25 mouse cellular contexts compared by ENCODE assay signal in genomic region chr12:66443340-66443739, GRCm38 (mm10).
DNase-seq lines count a peak whose midpoint lies in the region; ATAC-seq and TF ChIP-seq lines count a peak whose summit lies in the region.
"Had no signal": no experiment of that assay in that cellular context is flagged by ENCODE, and none has a peak within 500 bp of the region (broad histone marks: within the 10 kb centered on the region; RNA-seq: fewer than 3 reads in every experiment).

No protein-coding gene starts in this region.

- no peaks in the 10 kb centered on the region for H3K27me3 ChIP-seq in forebrain, embryonic 13.5 days
- no peaks in the 10 kb centered on the region for H3K27me3 ChIP-seq in forebrain, postnatal 0 days (ENCODE audit: insufficient read depth, low read length)
- H3K27me3 ChIP-seq in forebrain, embryonic 15.5 days, result no peaks in the 10 kb centered on the region
- no peaks in the 10 kb centered on the region for H3K27me3 ChIP-seq in forebrain, embryonic 16.5 days (replicated peaks; ENCODE audit: control insufficient read depth, insufficient read depth, low read length)
- H3K27me3 ChIP-seq: CH12.LX; embryonic facial prominence, embryonic 13.5 days; embryonic facial prominence, embryonic 15.5 days; Patski had no signal

- peak; percentile 48; the same call in 1 of the 2 replicates for ATAC-seq in forebrain, embryonic 13.5 days
- no peak for ATAC-seq in forebrain, postnatal 0 days
- peak; percentile 60; the same call in 1 of the 2 replicates for ATAC-seq in forebrain, embryonic 15.5 days (replicated peaks)
- no peak for ATAC-seq in forebrain, embryonic 16.5 days
- ATAC-seq: activated CD4-positive, CD25-positive, alpha-beta regulatory T cell, adult 4 months; CD4-positive, CD25-positive, alpha-beta regulatory T cell, adult 4 months; Patski had no signal

- H3K9ac ChIP-seq in forebrain, embryonic 13.5 days, result no peak overlapping the region
- no peak overlapping the region for H3K9ac ChIP-seq in forebrain, postnatal 0 days
- H3K9ac ChIP-seq in forebrain, embryonic 15.5 days (replicated peaks), result no peak overlapping the region
- no peak overlapping the region for H3K9ac ChIP-seq in forebrain, embryonic 16.5 days (replicated peaks; ENCODE audit: low read depth, low read length)
- H3K9ac ChIP-seq: embryonic facial prominence, embryonic 13.5 days; embryonic facial prominence, embryonic 15.5 days had no signal

- H3K27ac ChIP-seq in forebrain, embryonic 13.5 days, result no peak overlapping the region
- no peak overlapping the region for H3K27ac ChIP-seq in forebrain, postnatal 0 days (ENCODE audit: low read depth, low read length)
- no peak overlapping the region for H3K27ac ChIP-seq in forebrain, embryonic 15.5 days (replicated peaks)
- no peak overlapping the region for H3K27ac ChIP-seq in forebrain, embryonic 16.5 days (ENCODE audit: low read length)
- H3K27ac ChIP-seq: embryonic facial prominence, embryonic 13.5 days; embryonic facial prominence, embryonic 15.5 days; gastrocnemius, adult 2 months had no signal

- WGBS in forebrain, embryonic 13.5 days, result 69% methylated on average over 2 of the region's 2 CpGs
- WGBS in forebrain, postnatal 0 days, result 63% methylated on average over 2 of the region's 2 CpGs
- 65% methylated on average over 2 of the region's 2 CpGs for WGBS in forebrain, embryonic 15.5 days
- WGBS in forebrain, embryonic 16.5 days, result 55% methylated on average over 2 of the region's 2 CpGs

- peak; percentile 5 to 6 for DNase-seq in cerebellum, postnatal 10 days
- no peak for DNase-seq in cerebellum, postnatal 36 days
- no peak for DNase-seq in forebrain, postnatal 0 days
- DNase-seq: adrenal gland, adult 8-10 months; adrenal gland, postnatal 14 days; adrenal gland, postnatal 36 days; B cell, adult 2 months; cerebellum, adult 11 months; cerebellum, adult 18-20 months; cerebellum, adult 8-10 months; cerebellum, adult 9-11 months; cerebellum, postnatal 25 days; embryo, embryonic 11 days; gastrocnemius, adult 2 months had no signal

- TF ChIP-seq CTCF in forebrain, postnatal 0 days (IDR thresholded peaks at IDR 0.05; ENCODE audit: low read depth), result no peak

- no peak overlapping the region for H3K4me2 ChIP-seq in forebrain, embryonic 13.5 days
- H3K4me2 ChIP-seq in forebrain, postnatal 0 days (ENCODE audit: low read depth), result no peak overlapping the region
- H3K4me2 ChIP-seq in forebrain, embryonic 15.5 days (replicated peaks), result no peak overlapping the region
- no peak overlapping the region for H3K4me2 ChIP-seq in forebrain, embryonic 16.5 days (ENCODE audit: low read length)
- H3K4me2 ChIP-seq: embryonic facial prominence, embryonic 13.5 days; embryonic facial prominence, embryonic 15.5 days had no signal

- no peaks in the 10 kb centered on the region for H3K4me1 ChIP-seq in forebrain, embryonic 13.5 days
- no peaks in the 10 kb centered on the region for H3K4me1 ChIP-seq in forebrain, postnatal 0 days (ENCODE audit: insufficient read depth)
- H3K4me1 ChIP-seq in forebrain, embryonic 15.5 days, result no peaks in the 10 kb centered on the region
- no peaks in the 10 kb centered on the region for H3K4me1 ChIP-seq in forebrain, embryonic 16.5 days (replicated peaks; ENCODE audit: control insufficient read depth, insufficient read depth, low read length)
- H3K4me1 ChIP-seq: embryonic facial prominence, embryonic 13.5 days; embryonic facial prominence, embryonic 15.5 days had no signal

- H3K4me3 ChIP-seq in forebrain, embryonic 13.5 days, result no peak overlapping the region
- H3K4me3 ChIP-seq in forebrain, postnatal 0 days (ENCODE audit: low read depth, low read length), result no peak overlapping the region
- no peak overlapping the region for H3K4me3 ChIP-seq in forebrain, embryonic 15.5 days
- no peak overlapping the region for H3K4me3 ChIP-seq in forebrain, embryonic 16.5 days (replicated peaks; ENCODE audit: low read length)
- H3K4me3 ChIP-seq: embryonic facial prominence, embryonic 13.5 days; embryonic facial prominence, embryonic 15.5 days; erythroblast, embryonic 14.5 days; gastrocnemius, adult 2 months had no signal

- H3K9me3 ChIP-seq in forebrain, embryonic 13.5 days (replicated peaks), result no peaks in the 10 kb centered on the region
- no peaks in the 10 kb centered on the region for H3K9me3 ChIP-seq in forebrain, postnatal 0 days (ENCODE audit: low read length)
- no peaks in the 10 kb centered on the region for H3K9me3 ChIP-seq in forebrain, embryonic 15.5 days
- H3K9me3 ChIP-seq in forebrain, embryonic 16.5 days (ENCODE audit: control insufficient read depth, low read length), result no peaks in the 10 kb centered on the region
- H3K9me3 ChIP-seq: embryonic facial prominence, embryonic 13.5 days; embryonic facial prominence, embryonic 15.5 days had no signal

- no peaks in the 10 kb centered on the region for H3K36me3 ChIP-seq in forebrain, embryonic 13.5 days (ENCODE audit: poor library complexity, severe bottlenecking)
- H3K36me3 ChIP-seq in forebrain, postnatal 0 days (ENCODE audit: insufficient read depth), result no peaks in the 10 kb centered on the region
- no peaks in the 10 kb centered on the region for H3K36me3 ChIP-seq in forebrain, embryonic 15.5 days
- no peaks in the 10 kb centered on the region for H3K36me3 ChIP-seq in forebrain, embryonic 16.5 days (ENCODE audit: control insufficient read depth, insufficient read depth)
- H3K36me3 ChIP-seq: embryonic facial prominence, embryonic 13.5 days; embryonic facial prominence, embryonic 15.5 days; G1E had no signal

Comparison
In these comparisons a context has a peak if more than half of its experiments do, and no peak if none do; other contexts are left out.
1. DNase-seq: peak in cerebellum, postnatal 10 days (2 of 2); none in cerebellum, postnatal 36 days (0 of 2) and forebrain, postnatal 0 days (single experiment).
2. ATAC-seq: peak in forebrain, embryonic 13.5 days (single experiment) and forebrain, embryonic 15.5 days (single experiment); none in forebrain, postnatal 0 days (single experiment) and forebrain, embryonic 16.5 days (single experiment).